In genomic region chr4:134915223-134916050, GRCm38 (mm10) we compare ENCODE assay signal across 8 mouse cellular contexts. TPM values are rescaled to one million over a fixed set of nuclear protein-coding genes. Genes with fewer than 3 reads are reported as not detected.
DNase-seq lines count a peak whose midpoint lies in the region; ATAC-seq and TF ChIP-seq lines count a peak whose summit lies in the region.

No protein-coding gene starts in this region.

- peaks cover 4 to 6% of the 10 kb centered on the region in 2 experiments; a peak in 3 of 4 replicates for H3K4me1 ChIP-seq in heart, embryonic 14.5 days (ENCODE audit: control insufficient read depth in 2 of 2, insufficient read depth in 2 of 2, low read length in 2 of 2)
- H3K4me1 ChIP-seq in ES-E14 (ENCODE audit: control insufficient read depth in 2 of 2, insufficient read depth in 2 of 2, low read length in 2 of 2, poor library complexity in 1 of 2) = peaks cover 0 to 9% of the 10 kb centered on the region in 2 experiments; a peak in 1 of 4 replicates
- H3K4me1 ChIP-seq in forebrain, embryonic 12.5 days = peaks cover 16% of the 10 kb centered on the region
- H3K4me1 ChIP-seq in liver, embryonic 13.5 days (replicated peaks) = peaks cover 69% of the 10 kb centered on the region

- intact Hi-C loops in heart, postnatal 14 days (cut with DNase I) = no loop called here

- peaks cover 11% of the 10 kb centered on the region for H3K36me3 ChIP-seq in heart, embryonic 14.5 days (ENCODE audit: control insufficient read depth, insufficient read depth, low read length)
- peaks cover 5% of the 10 kb centered on the region for H3K36me3 ChIP-seq in ES-E14 (ENCODE audit: control insufficient read depth, insufficient read depth, low read length, poor library complexity, severe bottlenecking)
- H3K36me3 ChIP-seq in forebrain, embryonic 12.5 days (replicated peaks) = peaks cover 14% of the 10 kb centered on the region
- peaks cover 28% of the 10 kb centered on the region for H3K36me3 ChIP-seq in liver, embryonic 13.5 days

- no peak for DNase-seq in heart, postnatal 14 days
- no peak for DNase-seq in ES-E14 (ENCODE audit: low read depth, low spot score)
- no peak for DNase-seq in liver, embryonic 13.5 days
- DNase-seq in layer of hippocampus, postnatal 14 days (ENCODE audit: low spot score in 2 of 2) = no peak
- DNase-seq in left cerebral cortex, adult 8-10 months (ENCODE audit: low spot score in 2 of 2) = no peak

- no peaks in the 10 kb centered on the region for H3K27me3 ChIP-seq in heart, embryonic 14.5 days (ENCODE audit: control insufficient read depth, insufficient read depth, low read length)
- H3K27me3 ChIP-seq in forebrain, embryonic 12.5 days = no peaks in the 10 kb centered on the region
- H3K27me3 ChIP-seq in liver, embryonic 13.5 days = no peaks in the 10 kb centered on the region

- H3K9me3 ChIP-seq in heart, embryonic 14.5 days (ENCODE audit: control insufficient read depth, low read length) = no peaks in the 10 kb centered on the region
- no peaks in the 10 kb centered on the region for H3K9me3 ChIP-seq in ES-E14 (ENCODE audit: control insufficient read depth, insufficient read depth, low read depth, low read length)
- 0 out of 2 replicates have a peak, but pooled peaks cover 4% of the 10 kb centered on the region for H3K9me3 ChIP-seq in forebrain, embryonic 12.5 days
- no peaks in the 10 kb centered on the region; the same call in 1 of the 2 replicates for H3K9me3 ChIP-seq in liver, embryonic 13.5 days (replicated peaks)

- peak overlapping the region; percentile 88 for H3K9ac ChIP-seq in heart, embryonic 14.5 days (ENCODE audit: low read length)
- H3K9ac ChIP-seq in ES-E14 (ENCODE audit: insufficient read depth, low read depth, low read length, poor library complexity, severe bottlenecking) = no peak overlapping the region
- H3K9ac ChIP-seq in forebrain, embryonic 12.5 days = peak overlapping the region; percentile 95
- H3K9ac ChIP-seq in liver, embryonic 13.5 days = peak overlapping the region; percentile 94

- 50% methylated on average over 14 of the region's 14 CpGs for WGBS in heart, embryonic 14.5 days
- WGBS in forebrain, embryonic 12.5 days = 59% methylated on average over 14 of the region's 14 CpGs
- WGBS in liver, embryonic 13.5 days (ENCODE audit: insufficient replicate concordance) = 65% methylated on average over 14 of the region's 14 CpGs

- ATAC-seq in heart, embryonic 14.5 days (ENCODE audit: insufficient number of reproducible peaks, insufficient read depth, low FRiP score, low read depth) = no peak
- ATAC-seq in forebrain, embryonic 12.5 days (ENCODE audit: low FRiP score) = peak; percentile 22; the same call in 1 of the 2 replicates
- ATAC-seq in liver, embryonic 13.5 days (ENCODE audit: low read depth) = peak; percentile 8; the same call in 1 of the 2 replicates
- ATAC-seq in megakaryocyte-erythroid progenitor cell, adult 5-6 weeks (replicated peaks; ENCODE audit: low FRiP score, low TSS enrichment, poor library complexity, severe bottlenecking) = no peak

- H3K4me3 ChIP-seq in heart, embryonic 14.5 days (ENCODE audit: control insufficient read depth in 1 of 2, insufficient read depth in 1 of 2, low read depth in 1 of 2, low read length in 2 of 2) = peak overlapping the region; percentile 58 to 78; a peak in 3 of 4 replicates
- H3K4me3 ChIP-seq in ES-E14 (ENCODE audit: insufficient read depth in 1 of 2, low read depth in 1 of 2, low read length in 2 of 2, poor library complexity in 1 of 2, severe bottlenecking in 1 of 2) = peak overlapping the region; percentile 85 to 95; a peak in 3 of 4 replicates
- peak overlapping the region; percentile 88 for H3K4me3 ChIP-seq in forebrain, embryonic 12.5 days (replicated peaks)
- H3K4me3 ChIP-seq in liver, embryonic 13.5 days (replicated peaks) = peak overlapping the region; percentile 91

- peak overlapping the region in 1 of 2 experiments; percentile 88; a peak in 2 of 4 replicates for H3K27ac ChIP-seq in heart, embryonic 14.5 days (replicated peaks in 1 of 2; ENCODE audit: control insufficient read depth in 1 of 2, insufficient read depth in 1 of 2, low read depth in 2 of 2, low read length in 2 of 2)
- no peak overlapping the region for H3K27ac ChIP-seq in ES-E14 (ENCODE audit: insufficient read depth, low read depth, low read length, poor library complexity, severe bottlenecking)
- H3K27ac ChIP-seq in forebrain, embryonic 12.5 days = peak overlapping the region; percentile 86; the same call in 1 of the 2 replicates
- peak overlapping the region; percentile 100 for H3K27ac ChIP-seq in liver, embryonic 13.5 days

- in situ Hi-C loops in ES-E14 (cut with MboI; ENCODE audit: low sequenced_read_pairs in 2 of 2, unreplicated experiment in 2 of 2) = no loop called here

- peak overlapping the region; percentile 72 for H3K4me2 ChIP-seq in heart, embryonic 14.5 days (ENCODE audit: low read length)
- H3K4me2 ChIP-seq in forebrain, embryonic 12.5 days = peak overlapping the region; percentile 67
- H3K4me2 ChIP-seq in liver, embryonic 13.5 days = peak overlapping the region; percentile 89

TF ChIP-seq in ES-E14, 5 proteins besides CTCF, POLR2A, EP300 and RAD21:
- TF ChIP-seq HCFC1 (IDR thresholded peaks at IDR 0.05; ENCODE audit: borderline replicate concordance, insufficient read depth, low read length) (no peak), ZNF384 (IDR thresholded peaks at IDR 0.05; ENCODE audit: low read depth, low read length) (no peak), ZC3H11A (IDR thresholded peaks at IDR 0.05; ENCODE audit: borderline replicate concordance, low read depth, low read length) (no peak), MAFK (IDR thresholded peaks at IDR 0.05; ENCODE audit: insufficient read depth, low read depth, low read length) (no peak), CHD2 (IDR thresholded peaks at IDR 0.05; ENCODE audit: low read depth, low read length) (no peak)

RNA-seq across cellular contexts. Expression of gene Tmem50a, which starts 0.6 kb away (rescaled TPM):
- polyA plus RNA-seq in heart, embryonic 14.5 days (2014; fragmentation: Nextera tagmentation; extraction: Ambion mirVana) = 148 and 167 TPM in 2 replicates
- 10 to 100 TPM; 74.2 to 75.7 TPM for total RNA-seq in heart, postnatal 14 days (2021)
- 118 and 183 TPM in 2 replicates for total RNA-seq in ES-E14 (2012; rRNA removed)
- polyA plus RNA-seq in forebrain, embryonic 12.5 days (2016; fragmentation: Nextera tagmentation; extraction: Ambion mirVana) = 138 and 139 TPM in 2 replicates
- 83.1 and 92.7 TPM in 2 replicates for polyA plus RNA-seq in liver, embryonic 13.5 days (2015; fragmentation: Nextera tagmentation; extraction: Ambion mirVana)
- total RNA-seq in megakaryocyte-erythroid progenitor cell, adult 5-6 weeks (2014; fragmentation: Nextera tagmentation) = 82.2 and 101 TPM in 2 replicates
- 163 and 179 TPM in 2 replicates for total RNA-seq in megakaryocyte-erythroid progenitor cell, adult 5-6 weeks (2017)
- total RNA-seq in layer of hippocampus, postnatal 14 days (2021) = 100 to 1,000 TPM; 112 TPM
- total RNA-seq in left cerebral cortex, adult 8-10 months (2022) = 100 to 1,000 TPM; 119 to 138 (median 124) TPM

RNA-seq across cellular contexts. Expression of gene Rsrp1, which starts 8.0 kb away (rescaled TPM):
- 341 TPM in 2 replicates for polyA plus RNA-seq in heart, embryonic 14.5 days (2014; fragmentation: Nextera tagmentation; extraction: Ambion mirVana)
- total RNA-seq in heart, postnatal 14 days (2021) = 100 to 1,000 TPM; 226 to 260 TPM
- 93.9 and 130 TPM in 2 replicates for total RNA-seq in ES-E14 (2012; rRNA removed)
- 478 and 490 TPM in 2 replicates for polyA plus RNA-seq in forebrain, embryonic 12.5 days (2016; fragmentation: Nextera tagmentation; extraction: Ambion mirVana)
- polyA plus RNA-seq in liver, embryonic 13.5 days (2015; fragmentation: Nextera tagmentation; extraction: Ambion mirVana) = 232 and 286 TPM in 2 replicates
- 371 and 563 TPM in 2 replicates for total RNA-seq in megakaryocyte-erythroid progenitor cell, adult 5-6 weeks (2014; fragmentation: Nextera tagmentation)
- 122 and 226 TPM in 2 replicates for total RNA-seq in megakaryocyte-erythroid progenitor cell, adult 5-6 weeks (2017)
- 100 to 1,000 TPM; 241 to 268 TPM for total RNA-seq in layer of hippocampus, postnatal 14 days (2021)
- 100 to 1,000 TPM; 218 to 302 (median 272) TPM for total RNA-seq in left cerebral cortex, adult 8-10 months (2022)

RNA-seq across cellular contexts. Expression of gene Syf2, which starts 15.3 kb away (rescaled TPM):
- polyA plus RNA-seq in heart, embryonic 14.5 days (2014; fragmentation: Nextera tagmentation; extraction: Ambion mirVana) = 52.2 and 54.9 TPM in 2 replicates
- 10 to 100 TPM; 45.1 to 48.7 TPM for total RNA-seq in heart, postnatal 14 days (2021)
- total RNA-seq in ES-E14 (2012; rRNA removed) = 68.3 and 76.6 TPM in 2 replicates
- polyA plus RNA-seq in forebrain, embryonic 12.5 days (2016; fragmentation: Nextera tagmentation; extraction: Ambion mirVana) = 77.9 and 83.6 TPM in 2 replicates
- polyA plus RNA-seq in liver, embryonic 13.5 days (2015; fragmentation: Nextera tagmentation; extraction: Ambion mirVana) = 61.7 and 77.5 TPM in 2 replicates
- total RNA-seq in megakaryocyte-erythroid progenitor cell, adult 5-6 weeks (2014; fragmentation: Nextera tagmentation) = 64.4 and 88.9 TPM in 2 replicates
- 208 and 338 TPM in 2 replicates for total RNA-seq in megakaryocyte-erythroid progenitor cell, adult 5-6 weeks (2017)
- 10 to 100 TPM; 42.6 to 43.8 TPM for total RNA-seq in layer of hippocampus, postnatal 14 days (2021)
- total RNA-seq in left cerebral cortex, adult 8-10 months (2022) = 10 to 100 TPM; 48.4 to 62.7 (median 56.9) TPM

RNA-seq across cellular contexts. Expression of gene Rhd, which starts 51.1 kb away (rescaled TPM):
- 3.6 and 5.5 TPM in 2 replicates for polyA plus RNA-seq in heart, embryonic 14.5 days (2014; fragmentation: Nextera tagmentation; extraction: Ambion mirVana)
- total RNA-seq in heart, postnatal 14 days (2021) = 1 to 10 TPM; 2.5 TPM
- 12.4 and 21.0 TPM in 2 replicates for total RNA-seq in ES-E14 (2012; rRNA removed)
- polyA plus RNA-seq in forebrain, embryonic 12.5 days (2016; fragmentation: Nextera tagmentation; extraction: Ambion mirVana) = 6.0 and 7.5 TPM in 2 replicates
- 545 and 561 TPM in 2 replicates for polyA plus RNA-seq in liver, embryonic 13.5 days (2015; fragmentation: Nextera tagmentation; extraction: Ambion mirVana)
- 163 and 165 TPM in 2 replicates for total RNA-seq in megakaryocyte-erythroid progenitor cell, adult 5-6 weeks (2014; fragmentation: Nextera tagmentation)
- 119 and 185 TPM in 2 replicates for total RNA-seq in megakaryocyte-erythroid progenitor cell, adult 5-6 weeks (2017)
- not detected for total RNA-seq in layer of hippocampus, postnatal 14 days (2021)
- under 1 TPM in 1 of 4 experiments, not detected in 3; 0.50 TPM for total RNA-seq in left cerebral cortex, adult 8-10 months (2022)

Comparison
In these comparisons a context has a peak if more than half of its experiments do, and no peak if none do; other contexts are left out.
1. ATAC-seq: peak in forebrain, embryonic 12.5 days (single experiment) and liver, embryonic 13.5 days (single experiment); none in heart, embryonic 14.5 days (single experiment) and megakaryocyte-erythroid progenitor cell, adult 5-6 weeks (single experiment).
2. Peak in every context shown above with its lines, with median percentiles within 50 percentile points of each other: H3K4me2 ChIP-seq and H3K4me3 ChIP-seq.